ENCODE assay signal across 15 mouse cellular contexts in the genomic region with DNA sequence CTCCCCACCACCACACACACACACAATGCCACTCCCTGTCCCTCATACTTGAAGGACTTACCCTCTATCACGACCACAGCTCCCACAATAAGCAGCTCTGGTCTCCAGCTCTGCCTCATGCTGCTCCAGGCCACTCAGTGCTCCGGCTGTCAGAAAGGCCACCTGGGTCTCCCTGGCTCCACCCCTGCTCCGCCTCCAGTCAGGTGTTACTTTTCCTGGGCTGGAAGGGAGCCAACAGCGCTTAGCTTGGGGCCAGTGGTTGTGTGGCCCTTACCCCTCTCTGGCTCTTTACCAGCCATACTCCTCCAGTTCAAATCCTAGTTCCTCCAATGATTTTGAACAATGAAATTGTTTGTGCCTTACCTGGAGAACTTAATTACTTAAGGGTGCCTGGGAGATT. TPM values are rescaled to one million over a fixed set of nuclear protein-coding genes. Genes with fewer than 3 reads are reported as not detected.
A peak's percentile ranks its signal among the peaks of the same experiment; 100 is the strongest.
DNase-seq lines count a peak whose midpoint lies in the region; ATAC-seq and TF ChIP-seq lines count a peak whose summit lies in the region.
"Had no signal": no experiment of that assay in that cellular context is flagged by ENCODE, and none has a peak within 500 bp of the region (broad histone marks: within the 10 kb centered on the region; RNA-seq: fewer than 3 reads in every experiment).

Gene Prss53, minus strand, starts transcription at position 173 of the 400 bp plus-strand sequence.

- H3K9me3 ChIP-seq in hindbrain, embryonic 13.5 days = no peaks in the 10 kb centered on the region
- H3K9me3 ChIP-seq in hindbrain, embryonic 11.5 days (ENCODE audit: control insufficient read depth, low read length) = no peaks in the 10 kb centered on the region
- peaks cover 3% of the 10 kb centered on the region for H3K9me3 ChIP-seq in CH12.LX (replicated peaks; ENCODE audit: low read length)
- no peaks in the 10 kb centered on the region for H3K9me3 ChIP-seq in forebrain, embryonic 12.5 days
- H3K9me3 ChIP-seq: hindbrain, embryonic 12.5 days; megakaryocyte, embryonic 14.5 days had no signal

- no peak for TF ChIP-seq CTCF in CH12.LX (conservative IDR thresholded peaks at IDR 0.05 in 1 of 2, IDR thresholded peaks at IDR 0.05 in 1 of 2; ENCODE audit: low read depth in 2 of 2, low read length in 2 of 2)

- no peak for TF ChIP-seq POLR2A in CH12.LX (IDR thresholded peaks at IDR 0.05; ENCODE audit: low read depth, low read length)

- H3K9ac ChIP-seq in hindbrain, embryonic 13.5 days = 0 out of 2 replicates have a peak within 1 kb of the TSS, but pooled peaks have one; percentile 8
- H3K9ac ChIP-seq in hindbrain, embryonic 11.5 days (ENCODE audit: low read depth, low read length) = no peak within 1 kb of the TSS
- H3K9ac ChIP-seq in CH12.LX (ENCODE audit: insufficient read depth, low read depth) = no peak within 1 kb of the TSS
- H3K9ac ChIP-seq in forebrain, embryonic 12.5 days = no peak within 1 kb of the TSS
- H3K9ac ChIP-seq: hindbrain, embryonic 12.5 days had no signal

- H3K4me3 ChIP-seq in hindbrain, embryonic 13.5 days = no peak within 1 kb of the TSS
- H3K4me3 ChIP-seq in hindbrain, embryonic 11.5 days (ENCODE audit: low read depth, low read length) = no peak within 1 kb of the TSS
- no peak within 1 kb of the TSS for H3K4me3 ChIP-seq in CH12.LX (replicated peaks in 1 of 3; ENCODE audit: low read depth in 2 of 3, low read length in 2 of 3, poor library complexity in 1 of 3)
- H3K4me3 ChIP-seq in forebrain, embryonic 12.5 days (replicated peaks) = no peak within 1 kb of the TSS
- H3K4me3 ChIP-seq: hindbrain, embryonic 12.5 days; layer of hippocampus, adult 2 months; megakaryocyte, embryonic 14.5 days; myocyte had no signal

- H3K27me3 ChIP-seq in hindbrain, embryonic 13.5 days = no peaks in the 10 kb centered on the region
- no peaks in the 10 kb centered on the region for H3K27me3 ChIP-seq in hindbrain, embryonic 11.5 days (ENCODE audit: control insufficient read depth, insufficient read depth, low read length)
- H3K27me3 ChIP-seq in CH12.LX (replicated peaks) = no peaks in the 10 kb centered on the region
- no peaks in the 10 kb centered on the region for H3K27me3 ChIP-seq in forebrain, embryonic 12.5 days
- H3K27me3 ChIP-seq: hindbrain, embryonic 12.5 days; megakaryocyte, embryonic 14.5 days; Patski had no signal

- dilution Hi-C loops in CH12.LX (cut with MboI; ENCODE audit: extremely low pct_ligation_motif_present, extremely low pct_unique_long_range_greater_than_20kb, low sequenced_read_pairs) = no loop called here

- no peak for ATAC-seq in hindbrain, embryonic 13.5 days (ENCODE audit: low FRiP score)
- no peak for ATAC-seq in hindbrain, embryonic 11.5 days (ENCODE audit: low FRiP score)
- no peak for ATAC-seq in forebrain, embryonic 12.5 days (ENCODE audit: low FRiP score)
- ATAC-seq in inflammation-experienced regulatory T-cells, adult 6 months = no peak
- no peak for ATAC-seq in monocyte, adult 5-6 weeks (replicated peaks; ENCODE audit: insufficient number of reproducible peaks, low FRiP score, low TSS enrichment, poor library complexity, severe bottlenecking)
- ATAC-seq: Patski had no signal

- DNase-seq in hindbrain, embryonic 11.5 days (ENCODE audit: low spot score) = no peak
- no peak for DNase-seq in CH12.LX (ENCODE audit: extremely low read depth)
- DNase-seq in kidney, postnatal 10 days = peak; percentile 80
- peak; percentile 37 for DNase-seq in lung, postnatal 14 days
- DNase-seq: cerebellum, adult 11 months; thymus, adult 18-20 months had no signal

- H3K4me2 ChIP-seq in hindbrain, embryonic 13.5 days = no peak within 1 kb of the TSS
- no peak within 1 kb of the TSS for H3K4me2 ChIP-seq in hindbrain, embryonic 11.5 days (replicated peaks; ENCODE audit: low read depth, low read length)
- H3K4me2 ChIP-seq in CH12.LX (ENCODE audit: insufficient read depth, low read depth, poor library complexity, severe bottlenecking) = no peak within 1 kb of the TSS
- H3K4me2 ChIP-seq in forebrain, embryonic 12.5 days = no peak within 1 kb of the TSS
- H3K4me2 ChIP-seq: hindbrain, embryonic 12.5 days had no signal

- no peak for TF ChIP-seq RAD21 in CH12.LX (IDR thresholded peaks at IDR 0.05; ENCODE audit: low read depth, low read length)

- H3K4me1 ChIP-seq in hindbrain, embryonic 13.5 days (replicated peaks) = peaks cover 14% of the 10 kb centered on the region
- no peaks in the 10 kb centered on the region; the same call in 1 of the 2 replicates for H3K4me1 ChIP-seq in hindbrain, embryonic 11.5 days (replicated peaks; ENCODE audit: control insufficient read depth, insufficient read depth, low read length)
- H3K4me1 ChIP-seq in CH12.LX (ENCODE audit: control insufficient read depth in 1 of 2, insufficient read depth in 2 of 2) = peaks cover 0 to 21% of the 10 kb centered on the region in 2 experiments; a peak in 1 of 4 replicates
- peaks cover 10% of the 10 kb centered on the region for H3K4me1 ChIP-seq in forebrain, embryonic 12.5 days

- TF ChIP-seq EP300 in CH12.LX (IDR thresholded peaks at IDR 0.05; ENCODE audit: low read length) = no peak

- 39% methylated on average over 4 of the region's 4 CpGs for WGBS in hindbrain, embryonic 13.5 days
- 45% methylated on average over 4 of the region's 4 CpGs for WGBS in hindbrain, embryonic 11.5 days
- WGBS in forebrain, embryonic 12.5 days = 41% methylated on average over 4 of the region's 4 CpGs

- peaks cover 64% of the 10 kb centered on the region for H3K36me3 ChIP-seq in hindbrain, embryonic 13.5 days
- peaks cover 5% of the 10 kb centered on the region; the same call in 1 of the 2 replicates for H3K36me3 ChIP-seq in hindbrain, embryonic 11.5 days (ENCODE audit: control insufficient read depth, insufficient read depth, low read length)
- H3K36me3 ChIP-seq in CH12.LX (replicated peaks in 1 of 2; ENCODE audit: control insufficient read depth in 1 of 2, insufficient read depth in 1 of 2, low read length in 1 of 2) = peaks cover 37 to 85% of the 10 kb centered on the region in 2 experiments
- peaks cover 56% of the 10 kb centered on the region for H3K36me3 ChIP-seq in forebrain, embryonic 12.5 days (replicated peaks)

- in situ Hi-C loops in CH12.LX (cut with MboI; ENCODE audit: low pct_ligation_motif_present, low pct_unique_long_range_greater_than_20kb, low sequenced_read_pairs) = no loop called here

- no peak within 1 kb of the TSS for H3K27ac ChIP-seq in hindbrain, embryonic 13.5 days
- H3K27ac ChIP-seq in hindbrain, embryonic 11.5 days (ENCODE audit: low read depth, low read length) = no peak within 1 kb of the TSS
- H3K27ac ChIP-seq in CH12.LX (ENCODE audit: insufficient read depth, low read depth) = no peak within 1 kb of the TSS
- H3K27ac ChIP-seq in forebrain, embryonic 12.5 days = no peak within 1 kb of the TSS
- H3K27ac ChIP-seq: hindbrain, embryonic 12.5 days; layer of hippocampus, adult 2 months had no signal

- no peaks in the 10 kb centered on the region for H3K79me2 ChIP-seq in CH12.LX (replicated peaks; ENCODE audit: control insufficient read depth, extremely low read depth, insufficient read depth, poor library complexity, severe bottlenecking)

TF ChIP-seq in CH12.LX, 34 proteins besides CTCF, POLR2A, EP300 and RAD21:
- TF ChIP-seq POLR2AphosphoS2 (IDR thresholded peaks at IDR 0.05; ENCODE audit: low read depth, low read length) (peak; percentile 17; the same call in 1 of the 2 replicates), UBTF (IDR thresholded peaks at IDR 0.05; ENCODE audit: low read depth, low read length) (no peak)
TF ChIP-seq in CH12.LX: peak in this region for 1.

RNA-seq across cellular contexts. Expression of gene Prss53, which starts in this region (rescaled TPM):
- polyA plus RNA-seq in hindbrain, embryonic 13.5 days (2015; fragmentation: Nextera tagmentation; extraction: Ambion mirVana) = 0.58 and 0.82 TPM in 2 replicates
- polyA plus RNA-seq in hindbrain, embryonic 11.5 days (2014; fragmentation: Nextera tagmentation; extraction: Ambion mirVana) = 0.59 and 0.60 TPM in 2 replicates
- total RNA-seq in CH12.LX (2012; rRNA removed) (0.04 TPM in 1 of 2 replicates, not detected in the other), CH12.LX (2014; rRNA removed) (not detected in 2 replicates)
- polyA plus RNA-seq in CH12.LX (2012; ENCODE audit: insufficient read length, low read depth) = 0.30 and 0.35 TPM in 2 replicates
- 0.49 and 0.77 TPM in 2 replicates for polyA plus RNA-seq in forebrain, embryonic 12.5 days (2016; fragmentation: Nextera tagmentation; extraction: Ambion mirVana)
- polyA plus RNA-seq in inflammation-experienced regulatory T-cells, adult 6 months (2017; shearing (Covaris generic)) = under 1 TPM in 2 of 3 experiments, not detected in 1; 0.54 TPM
- total RNA-seq in monocyte, adult 5-6 weeks (2017) = 0.75 TPM in 1 of 3 replicates, not detected in the others

Comparison
In these comparisons a context has a peak if more than half of its experiments do, and no peak if none do; other contexts are left out.
1. DNase-seq: peak in kidney, postnatal 10 days (single experiment) and lung, postnatal 14 days (single experiment); none in hindbrain, embryonic 11.5 days (single experiment) and CH12.LX (single experiment).